Mouse (Mus musculus) MEL-GATA-1-ER (cell line): ENCODE measurements around the gene Olfr653.

Experiments used
- DNase-seq: peaks from one replicate; pipeline ENCODE4 v3.0.0-alpha.2; 2012; ENCODE audit warnings: low read depth; ENCODE audit errors: extremely low read depth

The Olfr653 gene

GRCm38 (mm10) chr7:104577014-104577413 is at the start of gene Olfr653:
Olfr653 (plus strand) TSS chr7:104577314.
- no peak for DNase-seq

DNA sequence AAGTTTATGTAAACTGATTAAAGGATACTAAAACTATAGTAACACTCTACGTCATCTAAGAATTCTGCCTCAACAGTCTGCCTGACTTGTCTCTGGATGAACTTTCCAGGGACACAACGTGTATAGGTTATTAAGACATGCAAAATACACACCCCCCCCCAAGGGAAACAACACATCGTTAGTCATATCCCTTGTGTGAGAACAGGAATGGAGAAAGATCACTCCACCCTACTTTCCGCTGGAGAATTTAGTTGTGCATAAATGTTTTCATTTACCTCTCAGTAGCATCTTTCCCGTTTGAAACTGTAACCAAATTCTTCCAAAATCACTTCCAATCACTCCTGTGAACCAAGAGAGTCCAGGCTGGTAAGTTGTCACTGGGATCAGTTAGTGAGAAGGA is 27.3 kb upstream of the Olfr653 start, which contains the start of gene Olfr651:
Olfr651 (plus strand) TSS at position 301 of the 400 bp plus-strand sequence.
- DNase-seq = no peak

DNA sequence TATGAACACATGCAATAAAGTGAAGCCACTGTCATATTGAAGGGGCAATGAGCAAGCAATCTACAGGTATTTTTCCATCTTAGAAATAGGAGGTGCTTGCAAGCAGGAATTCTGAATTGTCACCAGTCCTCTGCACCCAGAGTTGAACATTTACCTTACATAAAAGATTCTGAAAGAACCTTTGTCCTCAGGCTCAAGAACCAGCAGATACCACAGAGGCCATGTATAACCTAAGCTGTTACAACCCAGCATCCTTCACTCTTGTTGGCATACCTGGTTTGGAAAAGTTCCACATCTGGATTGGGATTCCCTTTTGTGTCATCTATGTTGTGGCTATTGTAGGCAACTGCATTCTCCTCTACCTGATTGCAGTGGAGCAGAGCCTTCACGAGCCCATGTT is 24.4 kb upstream of the Olfr653 start:
- no peak for DNase-seq

- no peak for DNase-seq
These were observed 16.5 kb upstream of the Olfr653 start, which contains the start of gene Olfr652 for GRCm38 (mm10) chr7:104560601-104561000. Olfr652 (plus strand) TSS chr7:104560901.

DNA sequence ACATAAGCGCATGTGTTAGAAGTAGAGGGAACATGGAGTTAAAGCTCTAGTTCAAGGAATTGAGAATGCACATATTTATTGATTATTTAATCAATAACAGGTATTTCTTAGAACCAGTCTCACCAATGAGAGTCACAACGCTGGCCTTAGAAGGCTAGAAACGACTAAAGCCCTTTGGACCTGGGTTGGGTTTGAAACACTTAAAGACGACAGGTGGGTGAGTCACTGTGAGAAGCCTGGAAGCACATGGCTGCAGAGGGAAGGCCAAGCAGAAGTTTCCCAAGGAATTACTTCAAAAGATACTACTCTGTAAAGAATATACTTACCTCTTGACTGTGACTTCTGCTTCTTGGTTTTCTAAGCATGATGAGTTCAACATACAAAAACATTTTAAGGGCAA is 3.7 kb downstream of the Olfr653 start:
- no peak for DNase-seq

GRCm38 (mm10) chr7:104581429-104581828 is 4.3 kb downstream of the Olfr653 start:
- no peak for DNase-seq

GRCm38 (mm10) chr7:104586725-104587124 is 9.6 kb downstream of the Olfr653 start, which contains the start of gene Olfr654:
Olfr654 (plus strand) TSS chr7:104587025.
- no peak for DNase-seq

DNA sequence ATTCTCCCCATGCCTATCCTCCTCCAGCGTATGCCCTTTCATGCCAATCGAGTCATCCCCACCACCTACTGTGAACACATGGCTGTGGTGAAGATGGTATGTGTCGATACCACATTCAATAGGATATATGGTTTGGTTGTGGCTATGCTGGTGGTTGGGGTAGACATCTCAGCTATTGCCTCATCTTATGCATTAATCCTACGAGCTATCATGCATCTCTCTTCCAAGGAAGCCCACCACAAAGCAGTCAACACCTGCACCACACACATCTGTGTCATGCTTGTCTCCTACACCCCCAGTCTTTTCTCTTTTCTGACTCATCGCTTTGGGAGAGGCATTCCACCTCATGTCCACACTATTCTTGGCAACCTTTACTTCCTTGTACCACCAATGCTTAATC is 11.2 kb downstream of the Olfr653 start:
- no peak for DNase-seq

DNA sequence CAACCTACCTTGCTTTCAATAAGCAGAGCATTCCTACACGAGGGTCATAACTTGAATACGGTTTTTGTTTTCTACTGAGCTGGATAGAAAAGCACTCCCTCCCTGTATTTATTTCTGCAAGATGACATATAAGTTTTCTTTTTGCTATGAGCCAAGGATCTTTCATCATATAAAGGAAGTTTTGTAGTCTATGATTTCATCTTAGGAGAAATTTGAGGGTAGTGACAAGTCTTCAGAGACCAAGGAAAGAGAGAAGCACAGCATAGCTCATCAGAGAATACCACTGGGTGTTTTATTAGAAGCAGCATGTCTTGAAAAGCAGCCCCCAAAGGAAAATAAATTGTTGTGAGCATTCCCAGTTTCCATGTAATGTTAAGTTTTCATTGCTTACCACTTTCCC is 24.6 kb downstream of the Olfr653 start, which contains the start of gene Olfr655:
Olfr655 (minus strand) TSS at position 101 of the 400 bp plus-strand sequence.
- no peak for DNase-seq

GRCm38 (mm10) chr7:104603173-104603572 is 26.1 kb downstream of the Olfr653 start:
- no peak for DNase-seq

DNA sequence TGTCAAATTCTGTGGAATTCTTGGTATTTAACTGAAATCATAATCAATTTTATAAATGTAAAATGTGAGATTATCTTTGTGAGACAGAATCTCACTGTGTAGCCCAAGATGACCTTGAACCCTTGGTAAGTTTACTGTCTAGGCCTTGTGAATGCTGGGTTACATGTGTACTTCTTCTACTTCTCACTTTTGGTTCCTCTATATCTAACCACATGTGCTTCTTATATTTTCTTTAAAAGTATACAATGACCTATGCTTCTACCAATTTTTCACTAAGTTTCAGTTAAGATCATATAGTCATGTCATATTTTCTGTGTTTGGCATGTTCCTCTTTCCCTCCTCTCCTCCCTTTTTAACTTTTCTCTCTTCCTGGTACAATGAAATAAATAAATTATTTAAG is 27.6 kb downstream of the Olfr653 start:
- no peak for DNase-seq

DNA sequence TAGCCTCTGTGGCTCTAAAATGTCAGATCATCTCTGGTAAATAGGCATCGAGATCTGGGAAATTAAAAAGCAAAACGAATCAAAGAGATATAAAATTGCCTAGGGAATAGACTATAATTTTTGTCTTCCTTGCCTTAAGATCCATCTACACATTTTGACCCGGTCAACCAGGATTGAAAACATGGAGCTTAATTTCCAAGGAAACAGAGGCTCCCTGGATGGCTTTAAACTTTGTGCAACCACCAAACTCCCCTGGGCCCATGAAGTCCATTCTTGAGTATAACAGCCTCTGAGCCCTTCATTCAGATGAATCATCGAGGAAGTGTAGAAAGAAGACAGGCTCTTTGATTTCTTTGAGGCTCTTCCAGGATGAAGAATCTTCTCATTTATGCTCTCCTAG is 36.5 kb downstream of the Olfr653 start, which contains the start of gene Olfr656:
Olfr656 (plus strand) TSS at position 301 of the 400 bp plus-strand sequence.
- DNase-seq = no peak

DNA sequence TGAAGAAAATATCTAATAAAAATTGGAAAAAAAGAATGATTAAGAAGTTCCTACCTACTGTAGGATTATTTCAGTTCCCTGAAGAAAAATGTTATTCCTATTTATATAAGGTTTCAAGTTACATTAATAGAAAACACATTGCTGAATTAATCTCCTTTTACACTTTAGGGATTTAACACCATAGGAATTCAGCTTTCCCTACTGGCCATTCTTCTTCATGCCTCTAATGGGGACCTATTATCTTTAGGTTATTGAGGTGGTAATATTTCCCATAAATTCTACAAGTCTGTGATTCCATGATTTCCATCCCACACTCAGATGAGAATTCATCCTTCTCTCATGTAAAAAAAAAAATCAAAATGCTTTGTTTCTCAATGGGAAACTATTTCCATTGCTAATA is 47.4 kb downstream of the Olfr653 start, which contains the start of gene Olfr657:
Olfr657 (plus strand) TSS at position 301 of the 400 bp plus-strand sequence.
- no peak for DNase-seq
